Mouse (Mus musculus) megakaryocyte, embryonic 14.5 days (primary cell): ENCODE results near the gene Cdh24.

Source experiments
- FLI1 ChIP-seq: IDR thresholded peaks from 2 replicates; pipeline ENCODE4 v1.6.1; 2012; ENCODE audit warnings: low read length, inconsistent platforms, mixed read lengths
- GATA1 ChIP-seq: IDR thresholded peaks from 3 replicates; pipeline ENCODE4 v1.6.1; 2012; ENCODE audit warnings: mixed read lengths, low read length, inconsistent platforms, borderline replicate concordance

- TF ChIP-seq GATA1 (no peak), FLI1 (no peak)
Measured at GRCm38 (mm10) chr14:54634182-54634581, 7.0 kb downstream of the Cdh24 start.
